Mouse (Mus musculus) megakaryocyte, embryonic 14.5 days (primary cell): ENCODE data around the gene Gm6034. TPM values are rescaled to one million over a fixed set of nuclear protein-coding genes. Genes with fewer than 3 reads are reported as not detected.
"Not testable (repeated sequence)": the region's sequence is repeated elsewhere in the genome, so short reads cannot be mapped to it uniquely, and the experiment has no call there.

Source experiments
- H3K27me3 ChIP-seq: replicated peaks from 2 replicates; pipeline ENCODE3; 2012; ENCODE audit warnings: inconsistent platforms
- H3K36me3 ChIP-seq: replicated peaks from 2 replicates; pipeline ENCODE3; 2012; ENCODE audit warnings: low read length, inconsistent platforms, mixed read lengths
- H3K4me1 ChIP-seq: 2 replicates; pipeline ENCODE4 v1.6.1; 2012; ENCODE audit warnings: inconsistent platforms
- H3K4me3 ChIP-seq: replicated peaks from 2 replicates; pipeline ENCODE3; 2012; ENCODE audit warnings: moderate library complexity, mild to moderate bottlenecking, inconsistent platforms
- H3K9me3 ChIP-seq: 2 replicates; pipeline ENCODE4 v1.6.1; 2012; ENCODE audit warnings: inconsistent platforms
- FLI1 ChIP-seq: IDR thresholded peaks from 2 replicates; pipeline ENCODE4 v1.6.1; 2012; ENCODE audit warnings: low read length, inconsistent platforms, mixed read lengths
- GATA1 ChIP-seq: IDR thresholded peaks from 3 replicates; pipeline ENCODE4 v1.6.1; 2012; ENCODE audit warnings: mixed read lengths, low read length, inconsistent platforms, borderline replicate concordance
- polyA plus RNA-seq: library from polyadenylated mRNA; stranded (reverse); fragments of >175 nt; gene quantifications from 2 replicates; pipeline ENCODE4 v1.2.3, GENCODE M21; 2012; ENCODE audit warnings: low replicate concordance; ENCODE audit not compliant: insufficient read depth

Gene Gm6034
- polyA plus RNA-seq, result 0.25 TPM in 1 of 2 replicates, not detected in the other

DNA sequence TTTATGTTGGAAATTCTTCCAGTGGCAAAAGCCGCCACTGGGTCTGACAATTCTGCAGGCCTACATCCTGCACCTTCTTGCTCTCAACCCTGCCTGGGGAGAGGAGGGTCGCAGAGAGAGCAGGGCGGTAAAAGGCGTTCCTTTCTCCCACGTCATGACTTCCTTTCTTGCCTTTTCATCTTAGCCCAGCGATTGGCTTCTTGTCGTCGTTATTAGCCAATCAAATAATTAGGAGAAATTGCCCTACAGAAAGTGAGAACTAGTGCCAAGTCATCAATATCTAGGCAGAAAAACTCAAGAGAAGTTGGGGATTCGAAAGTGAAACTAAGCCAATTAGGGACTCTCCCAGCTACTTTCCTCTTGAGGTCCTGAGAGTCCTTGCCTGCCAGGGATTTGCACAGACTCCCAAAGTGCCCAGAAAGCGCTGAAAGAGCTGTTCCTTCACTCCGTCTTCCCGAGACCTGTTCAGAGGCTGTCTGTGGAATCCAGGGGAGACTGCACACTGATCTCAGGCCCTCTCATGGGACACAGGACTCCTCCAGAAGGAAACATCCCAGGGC is at the start of gene Gm6034, which contains the start of gene H2-T22:
Gm6034 (plus strand) TSS at position 352 of the 560 bp plus-strand sequence.
H2-T22 (minus strand) TSS at position 138 of the 560 bp plus-strand sequence.
- H3K27me3 ChIP-seq, H3K9me3 ChIP-seq, H3K36me3 ChIP-seq, H3K4me1 ChIP-seq: not testable (repeated sequence)
- H3K4me3 ChIP-seq, result peak within 1 kb of the TSS; percentile 90

DNA sequence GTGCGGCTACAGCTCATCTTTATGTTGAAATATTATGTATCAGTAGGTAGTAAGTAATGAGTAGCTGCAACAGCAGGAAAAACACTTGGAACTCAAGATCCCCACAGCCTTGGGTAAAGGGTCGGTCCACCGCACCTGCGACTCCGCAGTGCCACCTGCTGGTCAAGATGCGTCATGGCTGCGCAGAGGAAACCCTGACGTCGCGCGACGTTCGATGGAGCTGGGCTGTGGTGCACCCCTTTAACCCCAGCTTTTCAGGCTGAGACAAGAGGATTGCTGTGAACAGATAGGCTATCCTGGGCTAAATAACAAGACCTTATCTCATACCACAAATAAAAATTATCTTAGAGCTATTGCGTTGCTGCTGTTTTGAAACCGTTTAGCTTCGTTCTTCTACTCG is 49.1 kb upstream of the Gm6034 start:
- Histone ChIP-seq H3K9me3 (no peaks in the 10 kb centered on the region), H3K4me1 (peaks cover 47% of the 10 kb centered on the region), H3K27me3 (no peaks in the 10 kb centered on the region), H3K4me3 (peak overlapping the region; percentile 92), H3K36me3 (peaks cover 13% of the 10 kb centered on the region)
- TF ChIP-seq GATA1 (no peak), FLI1 (no peak)

DNA sequence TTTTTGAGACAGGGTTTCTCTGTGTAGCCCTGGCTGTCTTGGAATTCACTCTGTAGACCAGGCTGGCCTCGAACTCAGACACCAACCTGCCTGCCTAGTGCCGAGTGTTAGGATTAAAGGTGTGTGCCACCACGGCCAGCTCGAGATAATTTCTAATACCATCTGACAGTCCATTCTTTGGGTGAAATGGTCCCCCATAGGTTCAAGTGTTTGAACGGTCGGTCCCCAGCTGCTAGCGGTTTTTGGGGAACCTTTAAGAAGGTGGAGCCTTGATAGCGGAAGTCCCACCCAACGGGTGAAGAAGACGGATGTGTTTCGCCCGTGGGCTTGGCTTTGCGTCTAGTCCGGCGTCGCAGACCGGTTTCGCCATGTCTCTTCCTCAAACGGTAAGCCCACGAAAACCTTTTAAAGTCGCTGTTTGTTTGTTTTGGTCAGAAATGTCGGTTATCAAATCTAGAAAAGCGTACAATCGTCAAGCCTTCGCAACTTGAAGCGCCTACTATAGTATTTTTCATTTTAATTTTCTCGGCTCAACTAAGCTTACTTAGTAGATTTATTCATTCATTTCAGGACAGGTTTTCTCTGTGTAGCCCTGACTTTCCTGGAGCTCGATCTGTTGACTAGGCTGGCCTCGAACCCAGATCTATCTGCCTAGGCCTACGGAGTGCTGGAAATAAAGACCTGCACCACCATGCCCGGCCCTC is 48.4 kb upstream of the Gm6034 start:
- no peaks in the 10 kb centered on the region for H3K9me3 ChIP-seq
- H3K4me1 ChIP-seq, result peaks cover 47% of the 10 kb centered on the region
- H3K27me3 ChIP-seq, result no peaks in the 10 kb centered on the region
- TF ChIP-seq FLI1, result no peak
- no peak for TF ChIP-seq GATA1
- H3K4me3 ChIP-seq, result peak overlapping the region; percentile 94
- H3K36me3 ChIP-seq, result peaks cover 11% of the 10 kb centered on the region

DNA sequence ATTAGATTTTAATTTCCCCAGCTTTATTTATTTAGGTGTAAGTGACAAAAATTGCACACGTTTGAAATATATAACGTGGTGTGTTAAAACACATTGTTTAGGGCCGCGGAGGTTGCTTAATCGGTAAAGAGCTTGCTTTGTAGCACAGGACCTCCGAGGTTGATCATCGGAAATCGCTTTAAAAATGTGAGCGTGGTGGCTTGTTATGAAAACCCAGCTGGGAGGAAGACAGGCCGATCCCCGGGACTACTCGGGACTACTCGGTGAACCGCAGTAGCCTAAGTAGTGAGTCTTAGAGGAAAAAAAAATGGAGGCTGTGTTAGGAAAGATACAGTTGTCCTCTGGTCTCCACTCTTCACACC is 47.9 kb upstream of the Gm6034 start:
- Histone ChIP-seq H3K4me3 (peak overlapping the region; percentile 94), H3K27me3 (no peaks in the 10 kb centered on the region), H3K4me1 (peaks cover 49% of the 10 kb centered on the region), H3K9me3 (0 out of 2 replicates have a peak, but pooled peaks cover 1% of the 10 kb centered on the region), H3K36me3 (peaks cover 10% of the 10 kb centered on the region)
- TF ChIP-seq GATA1 (no peak), FLI1 (no peak)

DNA sequence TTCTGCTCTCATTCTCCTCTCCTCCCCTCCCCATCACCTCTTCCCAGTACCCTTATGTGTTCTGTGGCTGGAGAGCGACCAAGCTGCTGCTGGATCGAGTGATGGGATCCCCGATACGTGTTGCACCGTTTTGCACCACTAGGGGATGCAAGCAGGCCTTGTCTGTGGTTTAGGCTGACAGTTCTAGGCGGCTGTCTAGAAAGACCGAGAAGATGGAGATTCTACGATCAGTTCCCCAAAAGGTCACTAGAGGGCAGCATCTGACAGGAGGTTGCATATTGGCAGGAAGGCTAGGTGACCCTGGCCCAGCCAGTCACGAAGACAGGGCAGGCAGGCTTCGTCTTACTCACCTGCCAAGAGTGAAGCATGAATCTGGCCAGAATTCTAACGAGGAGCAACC is 45.8 kb upstream of the Gm6034 start:
- no peak for TF ChIP-seq FLI1
- no peak for TF ChIP-seq GATA1
- no peaks in the 10 kb centered on the region for H3K27me3 ChIP-seq
- peaks cover 27% of the 10 kb centered on the region for H3K36me3 ChIP-seq
- H3K4me1 ChIP-seq, result peaks cover 66% of the 10 kb centered on the region
- peak overlapping the region; percentile 78 for H3K4me3 ChIP-seq
- H3K9me3 ChIP-seq, result peaks cover 13% of the 10 kb centered on the region

DNA sequence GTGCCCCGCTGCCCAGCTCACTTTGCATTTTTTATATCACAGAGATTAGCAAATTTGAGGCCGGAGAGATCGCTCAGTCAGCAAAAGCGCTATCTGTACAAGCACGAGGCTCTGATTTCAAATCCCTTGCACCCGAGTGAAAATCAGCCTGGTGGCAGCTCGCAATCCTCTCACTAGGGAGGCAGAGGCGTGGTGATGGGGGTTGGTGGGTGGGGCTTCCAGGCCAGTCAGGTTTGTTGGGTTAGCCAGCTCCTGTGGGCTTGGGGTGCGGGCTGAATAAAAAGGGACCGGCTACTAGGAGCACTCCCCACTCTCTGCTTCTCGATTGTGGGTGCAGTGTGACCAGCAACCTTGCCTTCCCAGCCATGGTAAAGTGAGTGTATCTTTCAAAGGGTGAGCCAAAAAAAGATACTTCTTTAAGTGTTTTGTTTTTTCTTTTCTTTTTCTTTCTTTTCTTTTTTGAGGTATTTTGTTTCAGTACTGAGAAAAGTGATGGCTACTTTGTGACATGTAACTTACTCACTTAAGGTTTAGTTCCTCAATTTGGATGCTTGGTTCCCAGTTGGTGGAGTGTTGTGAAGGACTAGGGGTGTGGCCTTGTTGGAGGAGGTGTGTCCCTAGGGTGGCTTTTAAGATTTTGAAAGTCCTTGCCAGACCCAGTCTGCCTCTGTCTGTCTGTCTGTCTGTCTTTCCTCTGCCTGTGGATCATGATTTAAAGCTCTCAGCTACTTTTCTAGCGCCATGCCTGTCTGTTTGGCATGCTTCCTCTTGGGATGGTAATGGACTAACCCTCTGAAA is 44.8 kb upstream of the Gm6034 start:
- peaks cover 36% of the 10 kb centered on the region for H3K36me3 ChIP-seq
- H3K4me1 ChIP-seq, result peaks cover 74% of the 10 kb centered on the region
- no peak for TF ChIP-seq GATA1
- TF ChIP-seq FLI1, result no peak
- H3K9me3 ChIP-seq, result peaks cover 23% of the 10 kb centered on the region
- H3K4me3 ChIP-seq, result peak overlapping the region; percentile 92
- no peaks in the 10 kb centered on the region for H3K27me3 ChIP-seq

DNA sequence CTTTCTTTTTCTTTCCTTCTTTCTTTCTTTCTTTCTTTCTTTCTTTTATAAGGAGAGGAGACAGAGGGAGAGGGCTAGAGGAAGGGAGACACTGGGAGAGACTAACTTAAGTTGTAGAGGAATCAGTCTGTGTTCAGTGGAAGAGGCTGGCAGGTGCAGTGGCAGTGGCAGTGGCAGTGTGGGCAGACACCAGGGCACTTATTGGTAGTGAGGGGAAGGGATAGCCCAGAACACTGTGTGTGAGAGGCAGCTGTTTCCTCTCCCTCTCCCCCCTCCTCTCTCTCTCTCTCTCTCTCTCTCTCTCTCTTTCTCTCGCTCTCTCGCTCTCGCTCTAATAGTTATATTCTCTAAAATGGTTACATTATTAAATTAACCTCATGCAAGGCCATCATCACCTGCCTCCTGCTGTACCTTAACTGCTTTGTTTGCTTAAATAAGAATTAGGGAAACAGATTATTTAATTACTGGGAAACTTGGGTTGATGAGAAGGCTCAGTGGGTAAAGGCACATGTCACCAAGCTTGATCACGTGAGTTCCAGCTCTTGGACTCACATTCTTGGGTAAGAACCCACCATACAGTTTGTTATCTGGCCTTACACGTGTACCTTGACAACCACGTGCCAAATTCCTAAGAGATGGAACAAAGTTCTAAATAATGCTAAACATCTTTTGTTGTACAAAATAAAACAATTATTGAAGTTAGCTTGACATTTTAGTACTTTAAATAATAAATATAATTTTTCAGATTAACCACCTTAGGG is 44.0 kb upstream of the Gm6034 start:
- TF ChIP-seq FLI1 (no peak), GATA1 (no peak)
- peaks cover 67% of the 10 kb centered on the region for H3K4me1 ChIP-seq
- H3K27me3 ChIP-seq, result no peaks in the 10 kb centered on the region
- peaks cover 29% of the 10 kb centered on the region for H3K9me3 ChIP-seq
- H3K4me3 ChIP-seq, result peak overlapping the region; percentile 92
- H3K36me3 ChIP-seq, result peaks cover 44% of the 10 kb centered on the region

DNA sequence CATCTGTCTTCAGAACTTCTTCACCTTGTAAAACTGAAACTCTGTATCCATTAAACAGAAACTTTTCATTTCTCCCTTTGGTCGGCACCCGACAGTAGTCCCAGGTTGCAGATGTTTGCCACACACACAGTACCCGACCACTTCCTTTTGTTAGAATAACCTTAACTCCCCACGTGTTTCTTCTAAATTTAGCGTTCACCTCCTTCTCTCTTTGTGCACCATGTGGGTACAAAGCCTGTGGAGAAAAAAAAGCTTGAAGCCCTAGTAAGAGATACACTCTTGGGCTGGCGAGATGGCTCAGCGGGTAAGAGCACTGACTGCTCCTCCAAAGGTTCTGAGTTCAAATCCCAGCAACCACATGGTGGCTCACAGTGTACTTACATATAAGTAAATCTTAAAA is 43.4 kb upstream of the Gm6034 start:
- Histone ChIP-seq H3K27me3 (no peaks in the 10 kb centered on the region), H3K4me1 (peaks cover 66% of the 10 kb centered on the region), H3K9me3 (peaks cover 33% of the 10 kb centered on the region), H3K36me3 (peaks cover 51% of the 10 kb centered on the region), H3K4me3 (peak overlapping the region; percentile 81)
- TF ChIP-seq GATA1, result no peak
- no peak for TF ChIP-seq FLI1

DNA sequence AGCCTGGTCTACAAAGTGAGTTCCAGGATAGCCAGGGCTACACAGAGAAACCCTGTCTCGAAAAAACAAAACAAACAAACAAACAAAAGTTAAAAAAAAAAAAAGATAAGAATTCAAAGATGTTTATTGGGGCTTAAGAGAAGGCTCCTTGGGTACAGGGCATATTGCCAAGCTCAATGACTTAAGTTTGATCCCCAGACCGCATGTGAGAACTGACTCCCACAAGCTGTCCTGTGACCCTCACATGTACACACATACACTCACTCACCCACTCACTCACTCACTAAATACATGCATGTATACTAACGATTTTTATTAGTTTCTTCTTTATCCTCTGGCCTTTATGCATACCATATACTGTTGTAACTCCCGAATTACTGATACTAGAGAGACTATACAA is 42.4 kb upstream of the Gm6034 start:
- TF ChIP-seq GATA1 (no peak), FLI1 (no peak)
- peaks cover 38% of the 10 kb centered on the region for H3K9me3 ChIP-seq
- no peaks in the 10 kb centered on the region for H3K27me3 ChIP-seq
- H3K36me3 ChIP-seq, result peaks cover 61% of the 10 kb centered on the region
- peak overlapping the region; percentile 47 for H3K4me3 ChIP-seq
- peaks cover 65% of the 10 kb centered on the region for H3K4me1 ChIP-seq
